Mouse (Mus musculus) frontal cortex, adult (tissue): Measurements from ENCODE around the gene Cd2ap.
A peak's percentile ranks its signal among the peaks of the same experiment; 100 is the strongest.

Experiments
- ATAC-seq: cut with Nextera tagmentation; 2 replicates; pipeline ENCODE4 v1.9.2; 2017; ENCODE audit warnings: mild to moderate bottlenecking, moderate library complexity, mixed read lengths; ENCODE audit not compliant: low TSS enrichment

Gene Cd2ap

GRCm38 (mm10) chr17:42860370-42860769, 16.1 kb downstream of the Cd2ap start:
- no peak for ATAC-seq

GRCm38 (mm10) chr17:42857506-42857905, 19.0 kb downstream of the Cd2ap start:
- no peak for ATAC-seq

- no peak for ATAC-seq
Measured at GRCm38 (mm10) chr17:42847108-42847507, 29.4 kb downstream of the Cd2ap start.

- no peak for ATAC-seq
Measured at GRCm38 (mm10) chr17:42837193-42837592, 39.3 kb downstream of the Cd2ap start.

- peak; percentile 99 for ATAC-seq
Measured at GRCm38 (mm10) chr17:42822787-42823186, 53.7 kb downstream of the Cd2ap start.

- no peak for ATAC-seq
Measured at GRCm38 (mm10) chr17:42815374-42815773, 61.1 kb downstream of the Cd2ap start.

- no peak for ATAC-seq
Measured at GRCm38 (mm10) chr17:42792412-42792975, 84.0 kb downstream of the Cd2ap start.

- ATAC-seq, result peak; percentile 56
Measured at GRCm38 (mm10) chr17:42790787-42791186, 85.7 kb downstream of the Cd2ap start.

GRCm38 (mm10) chr17:42789723-42790122, 86.7 kb downstream of the Cd2ap start:
- no peak for ATAC-seq

GRCm38 (mm10) chr17:42788686-42789453, 87.6 kb downstream of the Cd2ap start:
- no peak for ATAC-seq

GRCm38 (mm10) chr17:42782156-42782757, 94.2 kb downstream of the Cd2ap start:
- ATAC-seq, result peak; percentile 96

- ATAC-seq, result no peak
Measured at GRCm38 (mm10) chr17:42753791-42754190, 122.7 kb downstream of the Cd2ap start.

GRCm38 (mm10) chr17:42752173-42752572, 124.3 kb downstream of the Cd2ap start:
- no peak for ATAC-seq

- peak; percentile 51; the same call in 1 of the 2 replicates for ATAC-seq
Measured at GRCm38 (mm10) chr17:42745657-42746420, 130.6 kb downstream of the Cd2ap start.
